Mouse (Mus musculus): ENCODE data around the gene Camk2b. TPM values are rescaled to one million over a fixed set of nuclear protein-coding genes. Genes with fewer than 3 reads are reported as not detected.

Gene Camk2b
- polyA plus RNA-seq, 1 experiment from 2014 or later: 140 TPM

DNA sequence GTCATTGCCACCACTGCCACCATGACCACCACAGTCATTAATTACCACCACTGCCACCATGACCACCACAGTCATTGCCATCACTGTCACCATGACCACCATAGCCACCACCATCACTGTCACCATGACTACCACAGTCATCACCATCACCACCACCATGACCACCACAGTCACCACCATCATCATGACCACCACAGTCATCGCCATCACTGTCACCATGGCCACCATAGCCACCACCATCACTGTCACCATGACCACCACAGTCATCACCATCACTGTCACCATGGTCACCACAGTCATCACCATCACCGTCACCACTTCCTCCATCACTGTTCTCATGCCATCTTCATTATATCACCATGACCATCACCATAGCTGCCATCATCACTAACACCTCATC is 67.7 kb downstream of the Camk2b start:
- Histone ChIP-seq H3K4me1 (peaks cover 18% of the 10 kb centered on the region), H3K4me3 (replicated peaks) (no peak overlapping the region), H3K4me2 (no peak overlapping the region), H3K9me3 (replicated peaks) (no peaks in the 10 kb centered on the region), H3K27me3 (replicated peaks) (no peaks in the 10 kb centered on the region), H3K27ac (replicated peaks) (no peak overlapping the region), H3K9ac (replicated peaks) (no peak overlapping the region), H3K36me3 (peaks cover 6% of the 10 kb centered on the region; the same call in 1 of the 2 replicates)
- no peak for ATAC-seq (ENCODE audit: low FRiP score)
- WGBS: 92% methylated on average over 2 of the region's 2 CpGs

DNA sequence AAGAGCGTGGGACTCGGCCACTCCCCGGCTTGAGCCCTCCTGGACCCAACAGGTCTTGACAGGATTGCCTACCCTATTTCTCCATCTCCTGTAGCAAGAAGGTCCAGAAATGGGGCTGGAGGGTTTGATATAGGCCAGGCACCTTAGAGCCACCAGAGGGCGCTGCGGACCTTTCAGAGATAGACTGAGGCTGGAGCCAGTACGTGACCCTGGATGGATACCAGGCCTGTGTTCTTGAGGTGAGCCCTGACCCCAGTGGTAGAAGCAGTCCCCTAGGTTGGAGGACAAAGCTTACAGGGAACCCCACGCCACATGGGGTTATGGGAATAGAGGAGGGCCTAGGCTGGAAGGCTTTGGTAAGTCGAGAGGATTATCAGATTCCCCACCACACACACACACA is 70.2 kb downstream of the Camk2b start:
- H3K27me3 ChIP-seq (replicated peaks): no peaks in the 10 kb centered on the region
- WGBS: 17% methylated on average over 8 of the region's 8 CpGs
- H3K4me2 ChIP-seq: no peak overlapping the region
- H3K9ac ChIP-seq (replicated peaks): no peak overlapping the region
- peaks cover 14% of the 10 kb centered on the region for H3K4me1 ChIP-seq
- peaks cover 17% of the 10 kb centered on the region for H3K36me3 ChIP-seq
- no peaks in the 10 kb centered on the region for H3K9me3 ChIP-seq (replicated peaks)
- ATAC-seq (ENCODE audit: low FRiP score): no peak
- no peak overlapping the region for H3K4me3 ChIP-seq (replicated peaks)
- no peak overlapping the region for H3K27ac ChIP-seq (replicated peaks)

GRCm38 (mm10) chr11:5994880-5995279 is 71.3 kb downstream of the Camk2b start:
- no peak overlapping the region for H3K9ac ChIP-seq (replicated peaks)
- ATAC-seq (ENCODE audit: low FRiP score): no peak
- no peaks in the 10 kb centered on the region for H3K27me3 ChIP-seq (replicated peaks)
- H3K4me3 ChIP-seq (replicated peaks): no peak overlapping the region
- WGBS: 83% methylated on average over 3 of the region's 3 CpGs
- H3K4me1 ChIP-seq: peaks cover 3% of the 10 kb centered on the region
- H3K27ac ChIP-seq (replicated peaks): no peak overlapping the region
- peaks cover 24% of the 10 kb centered on the region for H3K36me3 ChIP-seq
- H3K4me2 ChIP-seq: no peak overlapping the region
- no peaks in the 10 kb centered on the region for H3K9me3 ChIP-seq (replicated peaks)

DNA sequence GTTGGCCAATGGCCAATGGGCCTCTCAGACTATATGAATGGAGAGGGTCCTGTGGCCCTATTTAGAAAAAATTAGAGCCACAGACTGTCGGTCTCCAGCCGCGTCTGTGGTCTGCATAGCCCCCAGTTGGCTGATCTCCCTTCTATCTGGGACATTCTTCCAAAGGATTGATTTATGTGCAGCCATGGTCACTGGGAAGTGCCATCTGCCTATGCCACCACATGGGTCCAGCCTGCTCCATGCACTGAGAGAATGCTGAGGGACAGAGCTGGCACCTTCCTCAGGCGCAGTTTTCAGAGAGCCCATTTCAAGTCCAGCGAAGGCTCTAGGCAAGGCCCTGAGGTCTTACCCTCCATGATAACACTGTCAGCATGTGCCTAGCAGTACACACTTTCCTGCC is 72.0 kb downstream of the Camk2b start:
- Histone ChIP-seq H3K27ac (replicated peaks) (no peak overlapping the region), H3K4me3 (replicated peaks) (no peak overlapping the region), H3K4me1 (no peaks in the 10 kb centered on the region), H3K9ac (replicated peaks) (no peak overlapping the region), H3K27me3 (replicated peaks) (no peaks in the 10 kb centered on the region), H3K9me3 (replicated peaks) (no peaks in the 10 kb centered on the region), H3K4me2 (no peak overlapping the region), H3K36me3 (peaks cover 26% of the 10 kb centered on the region)
- ATAC-seq (ENCODE audit: low FRiP score): no peak
- 68% methylated on average over 5 of the region's 5 CpGs for WGBS

GRCm38 (mm10) chr11:5990910-5991309 is 75.3 kb downstream of the Camk2b start:
- ATAC-seq (ENCODE audit: low FRiP score): no peak; the same call in 1 of the 2 replicates
- 30% methylated on average over 4 of the region's 4 CpGs for WGBS

GRCm38 (mm10) chr11:5989954-5990593 is 76.1 kb downstream of the Camk2b start:
- H3K36me3 ChIP-seq: peaks cover 53% of the 10 kb centered on the region
- no peaks in the 10 kb centered on the region for H3K9me3 ChIP-seq (replicated peaks)
- no peaks in the 10 kb centered on the region for H3K4me1 ChIP-seq
- WGBS: 87% methylated on average over 16 of the region's 16 CpGs
- no peak overlapping the region for H3K4me3 ChIP-seq (replicated peaks)
- no peak for ATAC-seq (ENCODE audit: low FRiP score)
- H3K27me3 ChIP-seq (replicated peaks): 0 out of 2 replicates have a peak, but pooled peaks cover 3% of the 10 kb centered on the region
- H3K4me2 ChIP-seq: no peak overlapping the region
- H3K9ac ChIP-seq (replicated peaks): no peak overlapping the region
- no peak overlapping the region for H3K27ac ChIP-seq (replicated peaks)

More at GRCm38 (mm10) chr11:5990910-5991309, 75.3 kb downstream of the Camk2b start:
- H3K27ac ChIP-seq (replicated peaks): no peak overlapping the region
- no peak overlapping the region for H3K4me2 ChIP-seq
- H3K9ac ChIP-seq (replicated peaks): no peak overlapping the region
- H3K27me3 ChIP-seq (replicated peaks): 0 out of 2 replicates have a peak, but pooled peaks cover 3% of the 10 kb centered on the region
- H3K9me3 ChIP-seq (replicated peaks): no peaks in the 10 kb centered on the region
- peaks cover 47% of the 10 kb centered on the region for H3K36me3 ChIP-seq
- no peaks in the 10 kb centered on the region for H3K4me1 ChIP-seq
- H3K4me3 ChIP-seq (replicated peaks): no peak overlapping the region

- no peak for ATAC-seq (ENCODE audit: low FRiP score)
- H3K4me2 ChIP-seq: no peak overlapping the region
- WGBS: 79% methylated on average over 10 of the region's 10 CpGs
These were observed 78.0 kb downstream of the Camk2b start for GRCm38 (mm10) chr11:5988126-5988525.

DNA sequence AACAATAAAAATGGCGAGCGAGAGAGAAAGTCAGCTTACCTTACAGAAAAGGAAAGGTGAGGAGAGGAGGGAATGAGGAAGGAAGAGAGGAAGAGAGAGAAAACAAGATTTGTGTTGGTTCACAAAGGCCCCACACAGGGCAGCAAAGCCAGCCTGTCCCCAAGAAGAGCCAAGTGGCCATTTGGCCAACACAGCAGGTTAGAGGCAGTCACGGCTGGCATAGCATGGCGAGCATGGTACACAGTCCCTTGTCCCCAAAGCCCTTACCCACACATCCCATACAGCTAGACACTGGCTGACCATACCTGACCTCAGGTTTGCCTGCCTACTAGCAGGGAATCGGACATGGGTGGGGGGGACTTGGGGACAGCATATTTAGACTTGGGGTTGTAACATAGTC is 82.5 kb downstream of the Camk2b start:
- Histone ChIP-seq H3K27me3 (replicated peaks) (0 out of 2 replicates have a peak, but pooled peaks cover 3% of the 10 kb centered on the region), H3K9ac (replicated peaks) (no peak overlapping the region), H3K4me1 (no peaks in the 10 kb centered on the region), H3K4me2 (no peak overlapping the region), H3K36me3 (peaks cover 54% of the 10 kb centered on the region), H3K9me3 (replicated peaks) (no peaks in the 10 kb centered on the region), H3K4me3 (replicated peaks) (no peak overlapping the region), H3K27ac (replicated peaks) (no peak overlapping the region)
- WGBS: 94% methylated on average over 5 of the region's 5 CpGs
- ATAC-seq (ENCODE audit: low FRiP score): no peak

More at GRCm38 (mm10) chr11:5988126-5988525, 78.0 kb downstream of the Camk2b start:
- Histone ChIP-seq H3K36me3 (peaks cover 50% of the 10 kb centered on the region), H3K27me3 (replicated peaks) (0 out of 2 replicates have a peak, but pooled peaks cover 3% of the 10 kb centered on the region), H3K9ac (replicated peaks) (no peak overlapping the region), H3K27ac (replicated peaks) (no peak overlapping the region), H3K4me1 (no peaks in the 10 kb centered on the region), H3K9me3 (replicated peaks) (no peaks in the 10 kb centered on the region), H3K4me3 (replicated peaks) (no peak overlapping the region)

GRCm38 (mm10) chr11:5981323-5981722 is 84.8 kb downstream of the Camk2b start:
- H3K4me3 ChIP-seq (replicated peaks): no peak overlapping the region
- no peak overlapping the region for H3K4me2 ChIP-seq
- ATAC-seq (ENCODE audit: low FRiP score): no peak
- peaks cover 44% of the 10 kb centered on the region for H3K36me3 ChIP-seq
- H3K27ac ChIP-seq (replicated peaks): no peak overlapping the region
- 85% methylated on average over 7 of the region's 7 CpGs for WGBS
- H3K9me3 ChIP-seq (replicated peaks): no peaks in the 10 kb centered on the region
- H3K27me3 ChIP-seq (replicated peaks): no peaks in the 10 kb centered on the region
- no peak overlapping the region for H3K9ac ChIP-seq (replicated peaks)
- H3K4me1 ChIP-seq: no peaks in the 10 kb centered on the region

- Histone ChIP-seq H3K27me3 (replicated peaks) (no peaks in the 10 kb centered on the region), H3K9ac (replicated peaks) (no peak overlapping the region), H3K36me3 (peaks cover 42% of the 10 kb centered on the region), H3K4me1 (no peaks in the 10 kb centered on the region), H3K9me3 (replicated peaks) (no peaks in the 10 kb centered on the region), H3K27ac (replicated peaks) (no peak overlapping the region), H3K4me3 (replicated peaks) (no peak overlapping the region), H3K4me2 (no peak overlapping the region)
- ATAC-seq (ENCODE audit: low FRiP score): no peak
- 65% methylated on average over 8 of the region's 8 CpGs for WGBS
These were observed 85.6 kb downstream of the Camk2b start for GRCm38 (mm10) chr11:5980561-5980960.

- Histone ChIP-seq H3K27ac (replicated peaks) (no peak overlapping the region), H3K9me3 (replicated peaks) (no peaks in the 10 kb centered on the region), H3K4me2 (no peak overlapping the region), H3K36me3 (peaks cover 38% of the 10 kb centered on the region), H3K9ac (replicated peaks) (no peak overlapping the region), H3K4me3 (replicated peaks) (no peak overlapping the region), H3K4me1 (no peaks in the 10 kb centered on the region), H3K27me3 (replicated peaks) (no peaks in the 10 kb centered on the region)
- ATAC-seq (ENCODE audit: low FRiP score): no peak
- 94% methylated on average over 2 of the region's 2 CpGs for WGBS
These were observed 86.1 kb downstream of the Camk2b start for GRCm38 (mm10) chr11:5980108-5980507.

DNA sequence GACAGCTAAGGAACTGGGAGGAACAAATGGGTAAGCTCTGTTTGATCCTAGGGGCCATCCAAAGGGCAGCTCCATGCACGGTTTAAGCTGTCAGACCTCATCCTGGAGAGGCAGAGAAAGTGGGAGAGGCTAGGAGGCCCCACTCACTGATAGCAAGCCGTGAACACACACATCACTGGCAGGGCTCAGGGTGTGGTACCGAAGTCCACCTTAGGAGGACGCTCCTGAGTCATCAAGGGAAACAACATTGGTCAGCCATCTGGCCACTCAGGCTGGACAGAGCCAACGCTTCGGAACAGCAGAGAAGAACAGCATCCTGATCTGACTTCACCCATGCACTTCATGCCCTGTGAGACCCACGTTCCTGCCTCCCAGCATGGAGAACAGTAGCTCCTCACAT is 87.1 kb downstream of the Camk2b start:
- no peak for ATAC-seq (ENCODE audit: low FRiP score)
- H3K9ac ChIP-seq (replicated peaks): no peak overlapping the region
- H3K4me2 ChIP-seq: no peak overlapping the region
- H3K4me3 ChIP-seq (replicated peaks): no peak overlapping the region
- no peaks in the 10 kb centered on the region for H3K27me3 ChIP-seq (replicated peaks)
- H3K9me3 ChIP-seq (replicated peaks): no peaks in the 10 kb centered on the region
- no peak overlapping the region for H3K27ac ChIP-seq (replicated peaks)
- H3K4me1 ChIP-seq: no peaks in the 10 kb centered on the region
- peaks cover 37% of the 10 kb centered on the region for H3K36me3 ChIP-seq
- WGBS: 86% methylated on average over 7 of the region's 7 CpGs
